In the genomic region with DNA sequence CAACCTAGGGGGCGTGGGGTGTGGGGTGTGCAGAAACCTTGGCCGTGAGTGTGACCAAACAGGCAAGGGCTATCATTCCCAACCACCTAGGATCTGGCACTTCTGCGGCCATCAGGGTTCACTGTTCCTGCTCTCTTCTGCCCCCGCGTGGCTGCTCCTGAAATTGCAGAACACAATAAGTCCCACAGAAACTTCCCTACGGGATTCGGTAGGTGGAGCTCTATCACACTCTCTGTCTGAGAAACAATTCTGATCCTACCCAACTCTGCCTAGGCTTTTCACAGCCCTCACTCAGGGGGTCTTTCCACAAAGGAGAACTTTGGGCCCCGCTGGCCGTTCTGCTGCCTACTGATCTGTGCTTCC, we compare ENCODE assay signal across 9 mouse cellular contexts. TPM values are rescaled to one million over a fixed set of nuclear protein-coding genes. Genes with fewer than 3 reads are reported as not detected.
DNase-seq lines count a peak whose midpoint lies in the region; ATAC-seq and TF ChIP-seq lines count a peak whose summit lies in the region.
"Had no signal": no experiment of that assay in that cellular context is flagged by ENCODE, and none has a peak within 500 bp of the region (broad histone marks: within the 10 kb centered on the region; RNA-seq: fewer than 3 reads in every experiment).

No protein-coding gene starts in this region.

- TF ChIP-seq EP300 in heart, postnatal 0 days (IDR thresholded peaks at IDR 0.05; ENCODE audit: low read depth) = no peak
- no peak for TF ChIP-seq EP300 in lung, postnatal 0 days (IDR thresholded peaks at IDR 0.05)

- no peaks in the 10 kb centered on the region for H3K36me3 ChIP-seq in forebrain, embryonic 10.5 days (replicated peaks)
- H3K36me3 ChIP-seq in heart, postnatal 0 days (replicated peaks; ENCODE audit: control insufficient read depth, insufficient read depth, low read length) = no peaks in the 10 kb centered on the region
- no peaks in the 10 kb centered on the region for H3K36me3 ChIP-seq in lung, postnatal 0 days (ENCODE audit: insufficient read depth, low read length)

- peak; percentile 40; the same call in 1 of the 2 replicates for ATAC-seq in heart, postnatal 0 days (ENCODE audit: insufficient read depth, low read depth)
- ATAC-seq in lung, postnatal 0 days = peak; percentile 31

- H3K4me1 ChIP-seq in forebrain, embryonic 10.5 days = peaks cover 18% of the 10 kb centered on the region; the same call in 1 of the 2 replicates
- peaks cover 12% of the 10 kb centered on the region; the same call in 1 of the 2 replicates for H3K4me1 ChIP-seq in heart, postnatal 0 days (ENCODE audit: control insufficient read depth, insufficient read depth)
- H3K4me1 ChIP-seq in lung, postnatal 0 days (ENCODE audit: insufficient read depth, low read depth, low read length) = no peaks in the 10 kb centered on the region

- no peak overlapping the region for H3K4me3 ChIP-seq in forebrain, embryonic 10.5 days
- no peak overlapping the region for H3K4me3 ChIP-seq in heart, postnatal 0 days (ENCODE audit: low read depth, low read length)
- H3K4me3 ChIP-seq in lung, postnatal 0 days (ENCODE audit: low read depth, low read length) = no peak overlapping the region

- peak; percentile 99 for TF ChIP-seq CTCF in heart, postnatal 0 days (IDR thresholded peaks at IDR 0.05; ENCODE audit: low read depth)
- peak; percentile 98 for TF ChIP-seq CTCF in lung, postnatal 0 days (IDR thresholded peaks at IDR 0.05)

- H3K9ac ChIP-seq in heart, postnatal 0 days (replicated peaks; ENCODE audit: low read depth, low read length) = no peak overlapping the region
- H3K9ac ChIP-seq in lung, postnatal 0 days (replicated peaks; ENCODE audit: low read depth) = no peak overlapping the region

- H3K9me3 ChIP-seq in forebrain, embryonic 10.5 days = no peaks in the 10 kb centered on the region
- H3K9me3 ChIP-seq in heart, postnatal 0 days (replicated peaks; ENCODE audit: control insufficient read depth, low read length) = no peaks in the 10 kb centered on the region
- no peaks in the 10 kb centered on the region for H3K9me3 ChIP-seq in lung, postnatal 0 days (ENCODE audit: low read length)

- DNase-seq in MEL-GATA-1-ER (ENCODE audit: extremely low read depth, low read depth) = peak; percentile 46
- DNase-seq in c-Kit-negative CD71-positive TER-119-positive erythroid progenitor cells, embryonic 14.5 days (ENCODE audit: low read depth, low spot score) = peak; percentile 81
- DNase-seq in forebrain, embryonic 10.5 days (ENCODE audit: extremely low spot score, low spot score) = peak; percentile 87
- peak; percentile 84 for DNase-seq in heart, postnatal 0 days (ENCODE audit: low spot score)
- DNase-seq in layer of hippocampus, adult 8-10 months (ENCODE audit: low spot score in 2 of 2) = peak; percentile 71 to 89
- DNase-seq in lung, postnatal 0 days (ENCODE audit: low spot score) = peak; percentile 90
- peak; percentile 76 for DNase-seq in right cerebral cortex, postnatal 25 days
- peak; percentile 62 to 79 for DNase-seq in urinary bladder, postnatal 4 days (ENCODE audit: low spot score in 2 of 2)

- 5% methylated on average over 9 of the region's 9 CpGs for WGBS in forebrain, embryonic 10.5 days
- WGBS in heart, postnatal 0 days = 4% methylated on average over 9 of the region's 9 CpGs
- WGBS in lung, postnatal 0 days = 4% methylated on average over 9 of the region's 9 CpGs

- no peak overlapping the region for H3K4me2 ChIP-seq in heart, postnatal 0 days (ENCODE audit: low read depth, low read length)
- H3K4me2 ChIP-seq in lung, postnatal 0 days (replicated peaks; ENCODE audit: low read depth, low read length) = no peak overlapping the region

- no peaks in the 10 kb centered on the region for H3K27me3 ChIP-seq in forebrain, embryonic 10.5 days (ENCODE audit: poor library complexity, severe bottlenecking)
- H3K27me3 ChIP-seq in heart, postnatal 0 days (ENCODE audit: control insufficient read depth, insufficient read depth, low read length) = no peaks in the 10 kb centered on the region
- H3K27me3 ChIP-seq in lung, postnatal 0 days (replicated peaks; ENCODE audit: insufficient read depth, low read length) = no peaks in the 10 kb centered on the region

- H3K27ac ChIP-seq in forebrain, embryonic 10.5 days = no peak overlapping the region
- H3K27ac ChIP-seq in heart, postnatal 0 days (ENCODE audit: low read depth) = no peak overlapping the region
- H3K27ac ChIP-seq in lung, postnatal 0 days (ENCODE audit: low read length) = no peak overlapping the region
- H3K27ac ChIP-seq: macrophage had no signal

RNA-seq across cellular contexts. Expression of a gene that starts 8.1 kb away (rescaled TPM):
- 0.99 and 1.0 TPM in 2 replicates for polyA plus RNA-seq in forebrain, embryonic 10.5 days (2016; fragmentation: Nextera tagmentation; extraction: Ambion mirVana)
- 6.1 and 7.9 TPM in 2 replicates for total RNA-seq in heart, postnatal 0 days (2014; rRNA removed; ENCODE audit: low replicate concordance)
- 3.6 and 4.1 TPM in 2 replicates for polyA plus RNA-seq in heart, postnatal 0 days (2015; fragmentation: Nextera tagmentation; extraction: Ambion mirVana)
- 1 to 10 TPM; 2.5 to 3.8 (median 3.0) TPM for total RNA-seq in layer of hippocampus, adult 8-10 months (2022)
- 9.3 and 9.4 TPM in 2 replicates for polyA plus RNA-seq in lung, postnatal 0 days (2015; fragmentation: Nextera tagmentation; extraction: Ambion mirVana)

RNA-seq across cellular contexts. Expression of a gene that starts 46.5 kb away (rescaled TPM):
- 0.21 and 0.97 TPM in 2 replicates for polyA plus RNA-seq in forebrain, embryonic 10.5 days (2016; fragmentation: Nextera tagmentation; extraction: Ambion mirVana)
- 17.8 and 53.4 TPM in 2 replicates for total RNA-seq in heart, postnatal 0 days (2014; rRNA removed; ENCODE audit: low replicate concordance)
- 6.7 and 7.6 TPM in 2 replicates for polyA plus RNA-seq in heart, postnatal 0 days (2015; fragmentation: Nextera tagmentation; extraction: Ambion mirVana)
- 1 to 10 TPM; 2.6 to 5.0 (median 4.3) TPM for total RNA-seq in layer of hippocampus, adult 8-10 months (2022)
- 3.0 and 3.4 TPM in 2 replicates for polyA plus RNA-seq in lung, postnatal 0 days (2015; fragmentation: Nextera tagmentation; extraction: Ambion mirVana)
